Mouse (Mus musculus) brain, embryonic 14.5 days (tissue): ENCODE results near the gene Ndufc2. TPM values are rescaled to one million over a fixed set of nuclear protein-coding genes. Genes with fewer than 3 reads are reported as not detected.
"Not testable (repeated sequence)": the region's sequence is repeated elsewhere in the genome, so short reads cannot be mapped to it uniquely, and the experiment has no call there.

ENCODE experiments used
- DNase-seq: peaks from one replicate; pipeline ENCODE4 v3.0.0-alpha.2; 2011; ENCODE audit warnings: low read depth
- CTCF ChIP-seq: fragments of 200-500 bp; IDR thresholded peaks from 2 replicates; pipeline ENCODE4 v1.5.1; 2012; ENCODE audit warnings: inconsistent platforms, mild to moderate bottlenecking, moderate library complexity, borderline replicate concordance; ENCODE audit not compliant: insufficient read depth, insufficient read length; ENCODE audit errors: extremely low read depth
- POLR2A ChIP-seq: fragments of 200-500 bp; IDR thresholded peaks from 2 replicates; pipeline ENCODE4 v1.6.1; 2012; ENCODE audit warnings: mild to moderate bottlenecking, inconsistent platforms, borderline replicate concordance; ENCODE audit not compliant: poor library complexity, insufficient read depth, insufficient read length, severe bottlenecking; ENCODE audit errors: extremely low read depth
- polyA plus RNA-seq: library from polyadenylated mRNA; depleted of rRNA; stranded (reverse); fragments of >200 nt; gene quantifications from 2 replicates; pipeline ENCODE4 v1.2.3, GENCODE M21; 2012; rRNA removed

Gene Ndufc2
- polyA plus RNA-seq, 1 experiment, result 236 TPM

DNA sequence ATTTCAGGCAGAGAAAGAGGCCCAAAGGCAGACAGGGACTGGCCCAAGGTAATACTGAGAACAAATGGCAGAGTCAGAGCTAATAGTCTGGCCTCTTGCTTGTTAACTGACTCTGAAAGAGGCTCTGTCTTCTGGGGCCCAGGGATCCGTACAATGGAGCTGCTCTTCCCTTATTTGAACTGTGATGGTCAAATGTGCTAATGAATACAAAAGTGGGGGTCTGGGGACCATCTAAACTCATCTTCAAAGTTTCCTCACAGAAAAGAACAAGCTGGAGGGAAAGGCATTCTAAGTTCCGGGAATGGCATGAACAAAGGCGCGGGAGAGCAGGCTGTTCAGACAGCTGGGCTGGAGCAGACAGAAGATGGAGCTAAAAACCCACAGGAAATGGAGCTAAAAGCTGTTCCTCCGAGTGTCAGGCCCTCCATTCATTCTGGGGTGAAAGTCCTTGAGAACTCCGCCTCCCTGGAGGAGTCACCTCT is 47.3 kb downstream of the Ndufc2 start:
- peak; percentile 89 for DNase-seq

GRCm38 (mm10) chr7:97451023-97451422 is 51.2 kb downstream of the Ndufc2 start, which contains the start of gene Kctd14:
Gene Kctd14, plus strand, starts transcription at chr7:97451323.
- DNase-seq, result not testable (repeated sequence)

More for the DNA sequence above, 47.3 kb downstream of the Ndufc2 start:
- TF ChIP-seq POLR2A (no peak), CTCF (no peak)

DNA sequence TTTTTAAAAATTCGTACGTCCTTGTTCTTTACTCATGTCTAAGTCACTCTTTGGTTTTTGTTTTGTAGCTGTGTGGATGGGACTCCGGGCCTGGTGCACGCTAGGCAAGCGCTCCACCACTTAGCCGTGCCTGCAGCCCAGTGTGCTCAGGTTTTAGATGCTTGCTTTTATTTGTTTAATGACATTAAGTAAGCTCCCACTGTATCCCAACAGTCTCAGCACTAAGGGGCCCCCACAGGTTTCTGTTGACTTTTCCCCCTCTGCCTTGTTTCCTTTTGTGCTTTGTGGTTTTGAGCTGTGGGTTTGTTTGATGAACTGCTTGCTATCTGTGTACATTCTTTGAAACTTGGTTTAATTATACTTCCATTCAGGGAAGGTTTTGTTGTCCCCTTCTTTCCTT is 52.4 kb downstream of the Ndufc2 start:
- no peak for TF ChIP-seq CTCF
- DNase-seq, result no peak

DNA sequence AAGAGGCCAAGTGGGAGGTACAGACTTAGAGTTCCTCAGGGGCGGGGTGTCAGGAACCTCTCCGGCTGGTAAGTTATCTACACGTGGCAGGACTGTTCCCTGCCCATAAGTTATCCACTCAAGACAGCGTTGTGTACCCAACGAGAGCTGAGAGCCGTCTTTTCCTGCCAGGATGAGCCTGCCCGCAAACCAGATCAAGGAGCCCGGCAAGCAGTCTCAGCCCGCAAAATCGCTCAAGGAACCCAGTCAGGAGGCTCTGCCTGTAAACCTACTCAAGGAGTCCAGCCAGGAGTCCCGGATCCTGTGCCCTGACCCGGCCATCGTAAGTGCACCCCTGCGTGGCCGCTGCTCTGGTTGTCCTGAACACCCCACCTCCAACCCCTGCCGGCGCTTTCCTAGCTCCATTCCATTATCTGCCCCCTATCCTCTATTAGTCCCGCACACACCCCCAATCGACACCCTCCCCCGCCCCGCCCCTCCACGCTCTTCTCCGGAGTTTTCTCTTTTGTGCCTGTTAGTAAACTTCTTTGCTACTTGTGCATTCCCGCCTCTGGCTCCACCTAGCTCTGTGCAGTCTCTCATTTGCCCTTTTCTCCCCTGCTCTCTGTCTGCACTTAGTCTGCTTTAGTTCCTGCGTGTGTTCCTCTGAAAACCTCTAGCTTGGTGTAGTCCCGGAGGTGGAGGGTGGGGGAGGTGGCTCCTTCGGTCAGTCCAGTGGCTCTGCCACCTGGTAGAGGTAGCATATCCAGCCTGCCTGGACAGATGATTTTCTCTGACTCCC is 53.5 kb downstream of the Ndufc2 start:
- TF ChIP-seq POLR2A (no peak), CTCF (no peak)
- peak; percentile 31 for DNase-seq

GRCm38 (mm10) chr7:97454795-97455194 is 55.0 kb downstream of the Ndufc2 start:
- TF ChIP-seq POLR2A (no peak), CTCF (no peak)
- DNase-seq, result no peak

GRCm38 (mm10) chr7:97455577-97455976 is 55.8 kb downstream of the Ndufc2 start:
- no peak for TF ChIP-seq POLR2A
- TF ChIP-seq CTCF, result no peak
- no peak for DNase-seq

Other genes with a start within 250 kb of the Ndufc2 start
- gene Usp35, start 68.0 kb upstream of the Ndufc2 start, polyA plus RNA-seq, result 12.5 and 13.0 TPM in 2 replicates
- gene Kctd21, start 67.7 kb upstream of the Ndufc2 start, polyA plus RNA-seq, result 8.7 and 9.5 TPM in 2 replicates
- gene Alg8, start 28.4 kb upstream of the Ndufc2 start, polyA plus RNA-seq, result 19.7 and 28.8 TPM in 2 replicates
- 1.8 and 2.1 TPM in 2 replicates for gene Thrsp, start 17.7 kb downstream of the Ndufc2 start, polyA plus RNA-seq
- 1.3 and 1.6 TPM in 2 replicates for gene Kctd14, start 51.3 kb downstream of the Ndufc2 start, polyA plus RNA-seq
- gene Ints4, start 81.0 kb downstream of the Ndufc2 start, polyA plus RNA-seq, result 80.7 and 93.5 TPM in 2 replicates
- gene Aamdc, start 179.5 kb downstream of the Ndufc2 start, polyA plus RNA-seq, result 28.3 and 36.3 TPM in 2 replicates
- 11.9 and 17.3 TPM in 2 replicates for gene Rsf1, start 179.9 kb downstream of the Ndufc2 start, polyA plus RNA-seq